Mouse (Mus musculus) bone marrow, adult 2 months (tissue): ENCODE results near the gene Itgax.

Experiments used
- CTCF ChIP-seq: fragments of 200-500 bp; IDR thresholded peaks from 2 replicates; pipeline ENCODE4 v1.5.1; 2011; ENCODE audit warnings: low read length, control low read depth; ENCODE audit not compliant: control insufficient read depth, insufficient read depth
- POLR2A ChIP-seq: fragments of 200-500 bp; IDR thresholded peaks from 2 replicates; pipeline ENCODE4 v1.6.1; 2011; ENCODE audit warnings: low read depth, mild to moderate bottlenecking, control low read depth, low read length, borderline replicate concordance; ENCODE audit not compliant: control insufficient read depth

DNA sequence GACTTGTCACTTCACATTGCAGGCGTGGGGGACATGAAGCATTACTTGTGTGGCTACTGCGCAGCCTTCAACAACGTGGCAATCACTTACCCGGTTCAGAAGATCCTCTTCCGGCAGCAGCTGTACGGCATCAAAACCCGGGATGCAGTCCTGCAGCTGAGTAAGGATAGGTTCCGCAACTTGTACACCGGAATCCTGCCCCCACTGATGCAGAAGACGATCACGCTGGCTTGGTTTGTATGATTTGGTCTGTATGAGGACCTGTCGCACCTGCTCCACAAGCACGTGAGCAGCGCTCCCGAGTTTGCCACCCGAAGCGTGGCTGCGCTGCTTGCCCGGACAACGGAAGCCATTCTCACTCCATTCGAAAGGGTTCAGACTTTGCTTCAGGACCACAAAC is 24.7 kb downstream of the Itgax start, which contains the start of gene Itgad:
- TF ChIP-seq CTCF (no peak), POLR2A (no peak)
